Mouse (Mus musculus): ENCODE measurements at regions not wholly inside any gene's neighbourhood (a gene's known extent, or its start where the extent isn't known, plus 50 kb on each side); places are given as distances from the start of the nearest gene placed in this dataset.
A peak's percentile ranks its signal among the peaks of the same experiment; 100 is the strongest.

- TF ChIP-seq POLR2A (IDR thresholded peaks at IDR 0.05; ENCODE audit: insufficient read depth, low read depth, low read length) (no peak), CTCF (IDR thresholded peaks at IDR 0.05) (peak; percentile 27; the same call in 1 of the 2 replicates), EP300 (IDR thresholded peaks at IDR 0.05; ENCODE audit: insufficient read depth, low read depth, low read length) (no peak)
Measured at GRCm38 (mm10) chr11:114400701-114401100, 267.6 kb upstream of the Rpl38 start.

All from heart, adult 2 months (tissue).